Mouse (Mus musculus): ENCODE results near the gene Dbndd2.

Gene Dbndd2

DNA sequence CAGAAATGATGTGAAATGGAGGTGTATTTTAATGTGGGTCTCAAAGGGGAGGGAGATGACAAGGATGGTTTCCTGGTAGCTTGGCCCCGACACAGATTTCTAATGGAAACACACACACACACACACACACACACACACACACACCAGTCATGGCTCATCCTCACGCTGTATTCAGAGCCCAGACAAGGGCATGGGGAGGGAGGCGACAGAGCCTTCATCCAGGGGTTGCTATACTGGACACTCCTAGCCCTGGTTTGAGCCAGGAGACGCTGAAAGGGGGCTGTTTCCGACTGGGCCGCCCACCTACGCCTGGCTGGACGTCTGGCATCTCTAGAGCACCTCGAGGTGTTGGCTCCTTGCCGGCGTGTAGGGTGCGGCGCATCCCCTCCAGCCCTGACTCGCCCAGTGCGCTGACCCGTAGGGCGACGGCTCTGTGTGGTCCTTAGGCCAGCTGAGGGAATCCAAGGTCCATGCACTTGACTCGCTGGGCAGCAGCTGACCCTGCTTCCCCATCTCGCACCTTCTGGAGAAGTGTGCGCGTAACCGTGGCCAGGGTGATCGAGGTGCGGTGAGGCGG, at the start of gene Dbndd2:
TSS of gene Dbndd2 (plus strand) at position 426 of the 577 bp plus-strand sequence.
- DNase-seq: no peak

DNA sequence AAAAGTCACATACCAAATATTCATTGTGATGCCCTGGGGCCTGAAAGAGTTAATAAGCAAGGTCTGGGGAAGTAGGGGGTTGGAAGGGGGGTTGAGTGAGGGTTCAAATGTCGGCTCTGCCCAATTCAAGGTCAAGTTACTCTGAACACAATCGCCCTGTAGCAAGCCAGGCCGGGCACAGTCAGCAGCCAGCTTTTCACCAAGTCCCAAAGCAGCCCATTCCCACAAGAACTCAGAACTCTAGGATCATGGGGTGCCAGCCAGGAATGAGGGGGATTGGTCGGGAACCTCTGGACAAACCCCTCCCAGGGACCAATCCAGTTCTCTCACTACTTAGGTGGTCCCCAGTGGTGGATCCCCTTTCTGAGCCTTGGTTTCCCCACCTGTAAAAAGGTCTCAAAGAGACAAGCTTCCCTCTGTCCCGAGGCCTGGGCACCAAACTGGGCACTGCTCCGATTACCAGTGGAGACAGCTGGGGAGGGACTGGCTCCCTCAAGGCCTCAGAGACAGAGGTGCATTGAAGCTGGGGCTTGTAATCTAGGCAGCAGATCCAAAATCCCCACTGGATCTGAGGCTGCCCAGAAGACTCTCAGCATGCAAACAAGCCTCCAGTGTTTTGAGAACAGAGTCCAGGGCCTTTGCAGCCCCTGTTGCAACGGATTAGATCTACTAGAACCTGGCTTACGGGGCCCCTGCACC, 49.5 kb upstream of the Dbndd2 start:
- no peak for DNase-seq

DNA sequence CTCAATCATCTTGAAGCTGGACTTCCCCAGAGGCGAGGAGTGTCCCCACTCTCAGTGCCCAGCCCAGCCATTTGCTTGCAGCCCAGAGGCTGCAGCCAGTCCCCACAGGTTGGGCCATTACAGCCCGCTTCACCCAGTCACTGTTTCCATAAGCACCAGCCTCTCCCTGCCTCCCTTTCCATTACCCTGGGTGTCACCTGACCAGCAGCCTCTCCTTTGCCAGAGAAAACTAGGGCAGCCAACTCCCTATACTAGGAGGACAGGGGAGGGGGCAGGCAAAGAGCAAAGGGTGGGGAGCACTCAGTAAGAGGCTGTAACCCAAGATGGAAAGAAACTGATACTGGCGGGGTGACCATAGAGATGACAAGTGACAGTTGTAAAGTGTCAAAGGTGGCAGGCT, 48.9 kb upstream of the Dbndd2 start:
- DNase-seq: no peak

DNA sequence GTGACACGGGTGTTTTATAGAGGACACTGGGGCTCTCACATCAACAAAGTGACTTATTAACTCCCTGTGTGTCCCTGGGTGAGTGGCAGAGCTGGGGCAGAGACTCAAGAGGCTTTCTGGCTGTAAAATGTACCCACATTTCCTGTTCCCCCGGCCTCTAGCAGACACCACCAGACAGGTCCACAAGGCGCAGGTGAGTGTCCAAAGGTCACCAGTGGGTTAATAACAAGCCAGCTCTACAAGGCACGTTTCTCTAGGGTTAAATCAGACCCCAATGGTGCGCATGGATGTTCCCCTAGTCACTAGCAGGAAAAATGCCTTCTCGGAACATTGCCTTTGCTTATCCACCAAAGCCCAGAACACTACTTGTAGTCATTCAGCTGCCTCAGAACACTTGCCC, 48.2 kb upstream of the Dbndd2 start:
- DNase-seq: no peak

- DNase-seq: no peak
Measured at GRCm38 (mm10) chr2:164438257-164438656, 47.6 kb upstream of the Dbndd2 start.

- no peak for DNase-seq
Measured at GRCm38 (mm10) chr2:164439001-164439421, 46.9 kb upstream of the Dbndd2 start.

- DNase-seq: no peak
Measured at GRCm38 (mm10) chr2:164440314-164440713, 45.6 kb upstream of the Dbndd2 start.

GRCm38 (mm10) chr2:164441155-164441554, 44.8 kb upstream of the Dbndd2 start:
- no peak for DNase-seq

DNA sequence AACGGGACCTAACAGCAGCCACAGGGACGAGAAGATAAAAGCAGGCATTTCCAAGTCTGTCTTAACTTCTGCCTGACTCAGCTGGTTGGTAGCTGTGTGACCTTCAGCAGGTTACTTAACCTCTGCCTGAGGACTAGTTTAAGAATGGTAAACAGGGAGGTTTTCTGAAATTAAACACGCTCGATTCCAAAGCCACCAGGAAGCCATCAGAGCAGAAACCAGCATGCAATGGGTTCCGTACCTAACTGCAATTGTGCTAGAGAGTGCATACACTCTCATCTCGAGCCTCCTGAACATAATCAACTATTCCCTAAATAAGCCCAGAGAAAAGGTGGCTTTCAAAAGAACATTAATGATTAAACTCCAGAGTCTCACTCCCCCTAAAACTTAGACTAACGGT, 44.2 kb upstream of the Dbndd2 start:
- DNase-seq: no peak

DNA sequence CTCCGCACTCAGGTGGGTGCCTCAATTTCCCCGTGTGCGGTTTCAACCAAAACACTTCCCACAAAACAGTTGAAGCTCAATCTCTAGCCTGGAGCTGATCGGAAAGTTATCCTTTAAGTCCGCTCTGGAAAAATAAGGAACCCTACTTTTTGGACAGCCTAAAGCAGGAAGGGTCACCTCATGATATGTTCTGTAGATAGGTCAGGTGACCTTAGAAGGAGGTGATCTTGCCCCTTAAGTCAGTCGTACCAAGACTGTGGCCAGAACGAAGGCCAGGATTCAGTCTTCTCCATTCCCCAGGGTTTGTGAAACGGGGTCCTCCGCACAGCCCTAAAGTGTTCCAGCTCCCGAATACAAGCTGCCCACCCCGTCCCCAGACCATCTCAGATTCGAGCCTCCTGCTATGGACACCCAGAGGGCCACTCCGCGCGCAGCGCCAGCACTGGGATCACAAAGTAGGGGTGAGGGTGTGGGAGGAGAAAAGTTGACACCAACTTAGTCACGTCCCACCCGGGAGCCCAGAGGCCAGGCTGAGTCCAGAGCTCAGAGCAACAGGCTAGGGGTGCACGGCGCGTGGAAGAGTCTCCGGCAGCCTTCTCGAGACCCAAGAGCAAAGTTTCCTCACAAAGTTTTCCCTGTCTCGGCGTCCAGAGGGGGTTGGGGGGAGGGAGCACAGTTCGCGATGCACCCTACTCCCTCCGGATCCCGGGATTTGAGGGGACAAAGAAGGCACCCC, 43.4 kb upstream of the Dbndd2 start:
- DNase-seq: no peak

DNA sequence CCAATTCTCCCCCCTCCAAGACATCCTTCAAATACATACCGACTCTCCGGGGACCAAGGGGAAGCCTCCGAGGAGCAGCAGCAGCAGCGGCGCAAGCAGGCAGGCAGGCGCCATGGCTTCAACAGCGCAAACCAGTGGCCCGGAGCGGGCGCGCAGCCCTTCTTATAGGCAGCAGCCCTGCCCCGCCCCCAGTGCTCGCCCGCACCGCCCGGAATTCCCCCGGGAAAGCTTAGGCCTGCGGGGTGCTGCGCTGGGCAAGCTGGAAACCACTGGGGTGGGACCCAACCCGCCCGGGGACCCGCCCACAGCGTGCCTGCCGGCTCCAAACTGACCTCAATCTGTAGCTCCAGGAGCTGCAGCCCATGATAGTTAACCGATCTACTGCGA, 42.9 kb upstream of the Dbndd2 start:
- peak; percentile 51 to 52 for DNase-seq

DNA sequence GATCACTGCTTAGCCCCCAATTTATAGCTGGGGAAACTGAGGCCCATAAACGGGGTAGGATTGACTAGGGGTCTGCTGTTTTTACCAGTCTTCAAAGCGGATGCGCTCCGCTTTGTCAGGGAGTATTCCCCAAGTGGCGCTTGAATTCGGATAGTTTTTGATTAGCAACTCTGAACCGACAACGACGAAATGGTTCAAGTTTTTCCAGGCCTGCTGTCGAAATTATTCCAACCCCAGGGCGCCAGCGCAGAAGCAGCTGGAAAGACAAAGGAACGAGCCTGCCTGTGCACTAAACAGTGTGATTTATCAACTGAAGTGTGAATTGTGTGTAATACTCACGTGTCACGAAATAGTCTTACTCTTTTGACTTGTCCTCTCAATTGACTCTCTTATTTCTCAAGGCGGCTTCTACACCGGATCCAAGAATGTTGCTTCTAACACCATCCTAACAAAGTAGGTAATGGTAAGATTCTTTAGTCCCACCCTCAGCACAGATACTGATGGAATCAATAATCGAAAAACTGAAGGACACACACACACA, 42.4 kb upstream of the Dbndd2 start, which contains the start of gene Sdc4:
TSS of gene Sdc4 (minus strand) at position 428 of the 541 bp plus-strand sequence.
- no peak for DNase-seq

- no peak for DNase-seq
Measured at GRCm38 (mm10) chr2:164444701-164445100, 41.2 kb upstream of the Dbndd2 start.

DNA sequence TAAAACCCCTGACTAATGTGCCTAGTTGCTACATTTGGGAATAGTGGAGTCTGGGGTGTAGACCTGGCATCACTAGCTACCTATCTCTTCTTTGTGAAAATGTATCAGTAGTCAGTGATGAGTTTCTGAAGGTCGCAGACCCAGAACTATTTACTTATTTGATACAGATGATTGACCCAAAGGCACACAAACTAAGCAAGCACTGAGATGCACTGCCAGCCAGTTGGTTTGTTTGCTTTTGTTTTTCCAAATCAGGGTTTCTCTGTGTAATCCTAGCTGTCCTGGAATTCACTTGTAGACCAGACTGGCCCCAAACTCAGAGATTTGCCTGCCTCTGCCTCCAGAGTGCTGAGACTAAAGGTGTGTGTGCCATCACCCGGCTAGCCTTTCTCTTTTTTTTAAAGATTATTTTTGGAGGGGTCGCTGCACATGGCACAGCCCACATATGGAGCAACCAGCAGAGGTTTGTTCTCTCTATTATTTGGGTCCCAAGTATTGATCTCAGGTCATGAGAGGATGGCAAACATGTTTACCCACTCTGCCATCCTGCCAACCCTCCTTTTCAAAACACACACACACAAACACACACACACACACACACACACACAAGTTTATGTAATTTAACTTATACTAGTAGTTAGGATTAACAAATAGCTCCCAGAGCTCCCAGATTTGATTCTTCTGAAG, 40.4 kb upstream of the Dbndd2 start:
- DNase-seq: no peak

DNA sequence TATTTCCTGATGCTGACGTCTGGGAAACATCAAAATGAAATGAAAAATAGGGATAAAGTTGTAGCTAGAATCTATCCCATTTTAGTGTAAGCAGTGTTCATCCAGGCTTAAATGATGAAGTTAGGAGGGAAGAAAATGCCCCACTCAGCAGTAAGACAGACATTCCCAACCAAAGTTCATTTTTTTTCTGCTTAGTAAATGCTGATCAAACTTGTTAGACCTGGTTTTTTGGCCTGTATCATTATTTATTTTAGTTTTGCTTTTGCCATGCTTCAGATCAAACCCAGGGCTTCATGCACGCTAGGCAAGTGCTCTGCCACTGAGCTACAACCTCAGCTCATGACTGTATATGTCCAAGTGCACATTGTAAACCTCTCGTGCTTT, 39.8 kb upstream of the Dbndd2 start:
- no peak for DNase-seq

DNA sequence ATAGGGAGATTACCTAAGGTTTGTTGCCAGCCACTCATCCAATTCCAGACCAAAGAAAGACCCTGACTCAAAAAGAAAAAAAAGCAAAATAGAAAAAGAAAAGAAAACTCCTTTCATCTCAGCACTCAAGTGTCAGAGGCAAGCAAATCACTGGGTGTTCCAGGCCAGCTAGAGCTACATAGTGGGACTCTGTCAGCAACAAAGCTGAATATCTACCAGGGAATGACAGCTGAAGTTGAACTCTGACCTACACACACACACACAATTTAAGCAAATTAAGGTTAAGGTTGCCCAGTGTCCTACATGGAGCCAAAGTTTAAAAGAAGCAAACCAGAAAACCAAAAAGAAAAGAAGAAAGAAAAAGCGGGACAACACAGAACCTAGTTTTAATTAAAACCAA, 37.8 kb upstream of the Dbndd2 start:
- DNase-seq: no peak

DNA sequence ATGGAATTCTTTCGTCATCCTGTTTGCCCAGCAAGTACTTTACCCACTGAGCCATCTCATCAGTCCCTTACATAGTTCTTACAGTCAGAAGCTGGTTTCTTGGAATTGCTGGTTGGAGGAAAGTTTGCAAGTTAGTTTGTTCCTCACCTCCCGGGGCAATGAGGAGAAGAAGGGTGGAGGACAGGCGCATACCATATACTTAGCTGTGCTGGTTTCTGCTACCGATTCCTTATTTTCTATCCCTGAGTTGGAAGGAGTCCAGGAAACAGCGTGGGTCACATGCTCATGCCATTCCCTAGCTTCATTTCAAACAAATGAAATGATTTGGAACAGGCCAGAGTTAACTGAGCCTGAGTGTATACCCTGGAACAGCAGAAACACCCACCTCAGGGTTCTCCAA, 37.0 kb upstream of the Dbndd2 start:
- no peak for DNase-seq

GRCm38 (mm10) chr2:164449341-164450042, 36.4 kb upstream of the Dbndd2 start:
- no peak for DNase-seq

DNA sequence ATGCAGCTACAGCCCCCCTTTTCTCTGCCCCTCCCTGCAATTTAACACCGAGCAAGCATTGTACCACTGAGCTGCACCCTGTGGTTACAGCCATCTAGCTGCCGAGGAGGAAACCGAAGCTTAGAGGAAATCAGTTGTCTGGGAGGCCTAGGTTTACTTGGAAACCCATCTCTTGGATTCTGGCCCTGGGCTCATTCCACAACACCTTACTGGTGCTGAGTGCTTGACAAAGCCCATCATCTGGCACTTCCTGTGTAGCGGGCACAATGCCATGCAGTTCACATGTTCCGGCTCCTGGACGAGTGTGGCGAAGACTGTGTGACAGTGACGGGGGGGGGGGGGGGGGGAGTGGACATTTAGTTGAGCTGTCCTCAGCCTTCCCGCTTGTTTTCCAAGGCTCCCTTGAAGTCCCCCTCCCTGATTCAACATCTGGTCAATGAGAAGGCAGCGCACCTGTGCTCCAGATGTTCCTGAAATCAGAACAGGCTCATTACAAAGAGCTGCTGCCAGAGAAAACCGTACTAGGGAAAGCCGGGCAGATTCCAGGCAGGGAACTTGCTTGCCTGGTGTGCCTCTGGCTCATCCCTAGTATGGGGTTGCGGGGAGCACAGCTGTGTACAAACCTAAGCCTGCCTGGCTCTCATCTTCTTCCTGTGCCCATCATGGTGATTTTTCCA, 33.8 kb upstream of the Dbndd2 start:
- no peak for DNase-seq

- no peak for DNase-seq
Measured at GRCm38 (mm10) chr2:164453047-164453757, 32.7 kb upstream of the Dbndd2 start.

GRCm38 (mm10) chr2:164453887-164454500, 31.9 kb upstream of the Dbndd2 start:
- DNase-seq: no peak

Data from cerebellum, postnatal 14 days (tissue).